Mouse (Mus musculus) brain, embryonic 14.5 days (tissue): ENCODE measurements around the gene Ptgis.

Experiments used
- CTCF ChIP-seq: fragments of 200-500 bp; IDR thresholded peaks from 2 replicates; pipeline ENCODE4 v1.5.1; 2012; ENCODE audit warnings: inconsistent platforms, mild to moderate bottlenecking, moderate library complexity, borderline replicate concordance; ENCODE audit not compliant: insufficient read depth, insufficient read length; ENCODE audit errors: extremely low read depth
- POLR2A ChIP-seq: fragments of 200-500 bp; IDR thresholded peaks from 2 replicates; pipeline ENCODE4 v1.6.1; 2012; ENCODE audit warnings: mild to moderate bottlenecking, inconsistent platforms, borderline replicate concordance; ENCODE audit not compliant: poor library complexity, insufficient read depth, insufficient read length, severe bottlenecking; ENCODE audit errors: extremely low read depth

- no peak for TF ChIP-seq POLR2A
- no peak for TF ChIP-seq CTCF
Observed at GRCm38 (mm10) chr2:167162516-167163021, 77.8 kb downstream of the Ptgis start.
